Mouse (Mus musculus): ENCODE measurements around the gene Sec14l3. TPM values are rescaled to one million over a fixed set of nuclear protein-coding genes. Genes with fewer than 3 reads are reported as not detected.

Sec14l3 gene
- polyA plus RNA-seq, 1 experiment from 2014 or later: not detected

DNA sequence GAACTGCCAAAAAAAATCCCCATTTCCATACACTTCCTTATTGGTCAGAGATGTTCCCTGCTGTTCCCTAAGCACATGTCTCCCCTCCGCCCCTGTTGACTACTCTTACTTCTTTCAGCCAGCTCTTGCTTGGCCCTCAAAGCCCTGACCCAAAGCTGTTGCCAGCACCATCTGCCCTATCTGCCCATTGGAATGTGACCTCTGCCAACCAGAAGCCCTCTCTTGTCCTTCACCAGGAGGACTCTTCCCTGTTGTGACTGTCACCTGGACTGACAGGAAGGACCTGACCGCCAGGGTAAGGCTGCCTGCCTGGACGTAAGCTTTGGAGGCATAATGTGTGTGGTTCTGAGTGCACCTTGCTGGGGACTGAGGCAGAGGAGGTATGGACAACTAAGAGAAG is 57.0 kb downstream of the Sec14l3 start:
- peaks cover 19% of the 10 kb centered on the region for H3K4me1 ChIP-seq
- ATAC-seq (ENCODE audit: insufficient number of reproducible peaks, low FRiP score, low TSS enrichment, low read depth): no peak
- WGBS: 82% methylated on average over 3 of the region's 3 CpGs

DNA sequence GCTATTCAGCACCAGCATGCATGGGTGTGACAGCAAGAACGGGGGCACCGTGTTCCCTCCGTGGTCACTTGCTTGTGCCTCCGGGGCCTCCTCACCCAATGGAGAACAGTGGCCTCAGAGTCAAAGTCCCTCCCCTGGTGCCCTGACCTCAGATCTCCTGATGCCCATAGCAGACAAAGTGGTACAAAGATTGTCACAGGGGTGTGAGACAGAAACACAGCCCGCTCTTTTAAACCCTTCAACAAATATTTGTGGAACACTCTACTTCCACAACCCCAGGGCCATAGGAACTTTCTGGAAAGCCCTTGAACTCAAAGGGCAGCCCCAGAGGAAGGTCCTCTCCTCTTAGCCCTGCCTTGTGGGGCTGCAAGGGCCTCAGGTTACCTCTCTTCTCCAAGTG is 57.6 kb downstream of the Sec14l3 start:
- no peak overlapping the region for H3K4me3 ChIP-seq
- H3K9me3 ChIP-seq: no peaks in the 10 kb centered on the region
- peaks cover 19% of the 10 kb centered on the region for H3K4me1 ChIP-seq
- H3K36me3 ChIP-seq: no peaks in the 10 kb centered on the region
- peaks cover 13% of the 10 kb centered on the region; the same call in 1 of the 2 replicates for H3K27me3 ChIP-seq
- no peak overlapping the region for H3K27ac ChIP-seq
- no peak for ATAC-seq (ENCODE audit: insufficient number of reproducible peaks, low FRiP score, low TSS enrichment, low read depth)
- WGBS: 82% methylated on average over 5 of the region's 5 CpGs
- no peak overlapping the region for H3K9ac ChIP-seq
- H3K4me2 ChIP-seq: no peak overlapping the region

More for the DNA sequence above, 57.0 kb downstream of the Sec14l3 start:
- Histone ChIP-seq H3K4me3 (no peak overlapping the region), H3K27ac (no peak overlapping the region), H3K9ac (no peak overlapping the region), H3K4me2 (no peak overlapping the region), H3K9me3 (no peaks in the 10 kb centered on the region), H3K36me3 (no peaks in the 10 kb centered on the region), H3K27me3 (peaks cover 13% of the 10 kb centered on the region; the same call in 1 of the 2 replicates)

DNA sequence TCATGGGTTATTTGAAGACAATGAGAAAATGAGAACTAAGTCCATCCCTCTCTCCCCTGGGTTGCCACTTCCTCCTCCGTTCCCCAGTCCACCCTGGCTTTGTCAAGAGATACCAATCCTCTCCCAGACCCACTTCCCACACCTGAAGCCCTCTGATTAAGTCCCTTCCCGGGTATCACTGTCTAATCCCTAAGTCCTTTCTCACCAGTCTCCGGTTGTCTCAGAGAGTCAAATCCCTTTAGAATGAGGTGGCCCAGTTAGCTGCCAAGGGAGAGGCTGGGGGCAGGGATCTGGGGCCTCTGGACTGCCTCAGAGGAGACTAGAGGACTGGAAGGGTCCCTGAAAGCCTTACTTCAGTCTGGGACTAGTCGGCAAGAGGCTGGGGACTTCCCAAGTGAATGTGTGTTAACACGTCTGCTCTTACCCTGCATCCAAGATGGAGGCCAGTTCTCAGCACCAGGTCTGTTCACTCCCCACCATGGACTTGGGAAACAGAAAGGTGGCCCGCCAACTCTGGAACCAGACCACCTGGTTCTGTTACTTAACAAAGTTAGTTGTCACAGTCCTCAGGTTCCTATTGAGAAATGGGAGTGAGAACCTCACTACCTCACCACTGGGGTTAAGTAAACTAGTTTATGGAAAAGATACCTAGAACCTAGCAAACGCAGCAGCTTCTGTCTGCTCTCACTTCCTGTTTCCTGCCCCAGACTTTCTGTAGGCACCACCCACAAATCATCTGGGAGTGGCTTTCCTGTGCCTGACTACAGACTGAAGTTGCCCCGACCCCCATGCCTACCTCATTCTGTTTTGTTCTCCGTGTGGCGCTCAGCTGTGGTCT is 58.3 kb downstream of the Sec14l3 start, which contains the start of gene Sec14l2:
Gene Sec14l2, minus strand, starts transcription at position 674 of the 838 bp plus-strand sequence.
- Histone ChIP-seq H3K9ac (no peak within 1 kb of the TSS), H3K4me3 (no peak within 1 kb of the TSS), H3K27me3 (peaks cover 10% of the 10 kb centered on the region; the same call in 1 of the 2 replicates), H3K27ac (no peak within 1 kb of the TSS), H3K9me3 (no peaks in the 10 kb centered on the region), H3K4me2 (no peak within 1 kb of the TSS), H3K4me1 (peaks cover 12% of the 10 kb centered on the region), H3K36me3 (no peaks in the 10 kb centered on the region)
- 70% methylated on average over 10 of the region's 10 CpGs for WGBS
- ATAC-seq (ENCODE audit: insufficient number of reproducible peaks, low FRiP score, low TSS enrichment, low read depth): no peak

DNA sequence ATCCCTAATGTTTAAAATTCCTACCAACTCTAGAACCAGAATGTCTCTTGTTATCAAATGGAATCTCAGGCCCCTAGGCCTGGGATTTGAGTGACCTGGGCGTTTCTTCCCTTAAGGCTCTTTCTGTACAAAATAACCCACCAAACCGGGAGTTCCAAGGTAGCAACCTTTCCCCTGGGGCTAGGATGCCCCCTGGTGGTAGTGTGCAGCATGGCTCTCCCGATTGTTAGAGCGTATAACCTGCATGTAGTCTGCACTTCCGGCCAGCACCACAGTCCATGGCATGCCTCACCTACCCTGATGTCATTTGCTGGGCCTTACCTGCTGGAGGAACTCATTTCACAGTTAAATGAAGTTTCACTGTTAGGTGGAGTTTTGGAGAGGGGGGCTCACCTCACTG is 59.3 kb downstream of the Sec14l3 start:
- Histone ChIP-seq H3K9ac (no peak overlapping the region), H3K27me3 (peaks cover 10% of the 10 kb centered on the region; the same call in 1 of the 2 replicates), H3K4me3 (no peak overlapping the region), H3K9me3 (no peaks in the 10 kb centered on the region), H3K4me2 (no peak overlapping the region), H3K36me3 (no peaks in the 10 kb centered on the region), H3K27ac (no peak overlapping the region), H3K4me1 (peaks cover 3% of the 10 kb centered on the region; the same call in 1 of the 2 replicates)
- 59% methylated on average over 5 of the region's 5 CpGs for WGBS
- no peak for ATAC-seq (ENCODE audit: insufficient number of reproducible peaks, low FRiP score, low TSS enrichment, low read depth)

DNA sequence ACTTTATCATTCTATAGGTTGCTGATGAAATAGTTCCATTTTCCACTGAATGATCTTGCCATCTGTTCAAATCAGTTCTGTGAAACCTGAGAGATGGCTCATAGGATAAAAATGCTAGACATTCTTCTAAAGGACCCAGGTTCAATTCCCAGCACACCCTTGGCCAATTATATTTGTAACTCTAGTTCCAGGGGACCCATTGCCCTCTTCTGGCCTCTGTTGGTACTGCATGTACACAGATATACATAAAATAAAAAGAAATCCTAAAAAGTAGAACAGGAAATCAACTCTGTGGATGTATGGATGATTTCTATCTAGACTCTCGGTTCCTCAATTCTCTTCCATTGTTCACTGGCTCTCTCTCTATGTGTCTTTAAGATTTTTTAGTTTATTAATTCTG is 62.4 kb downstream of the Sec14l3 start:
- WGBS: 87% methylated on average over 1 of the region's 1 CpGs
- H3K27me3 ChIP-seq: no peaks in the 10 kb centered on the region
- H3K4me2 ChIP-seq: no peak overlapping the region
- H3K4me1 ChIP-seq: no peaks in the 10 kb centered on the region
- H3K9ac ChIP-seq: no peak overlapping the region
- H3K4me3 ChIP-seq: no peak overlapping the region
- no peak for ATAC-seq (ENCODE audit: insufficient number of reproducible peaks, low FRiP score, low TSS enrichment, low read depth)
- no peaks in the 10 kb centered on the region for H3K36me3 ChIP-seq
- H3K9me3 ChIP-seq: no peaks in the 10 kb centered on the region
- H3K27ac ChIP-seq: no peak overlapping the region

Other genes starting within 250 kb of the Sec14l3 start
- 0.77 and 0.78 TPM in 2 replicates for gene Osbp2, start 200.9 kb upstream of the Sec14l3 start, polyA plus RNA-seq (2015; fragmentation: Nextera tagmentation; extraction: Ambion mirVana)
- gene 4921536K21Rik, start 169.7 kb upstream of the Sec14l3 start, polyA plus RNA-seq (2015; fragmentation: Nextera tagmentation; extraction: Ambion mirVana): 0.09 and 0.23 TPM in 2 replicates
- 7.6 and 9.0 TPM in 2 replicates for gene Dusp18, start 169.6 kb upstream of the Sec14l3 start, polyA plus RNA-seq (2015; fragmentation: Nextera tagmentation; extraction: Ambion mirVana)
- gene Slc35e4, start 150.2 kb upstream of the Sec14l3 start, polyA plus RNA-seq (2015; fragmentation: Nextera tagmentation; extraction: Ambion mirVana): 6.7 and 9.2 TPM in 2 replicates
- gene Tcn2, start 132.7 kb upstream of the Sec14l3 start, polyA plus RNA-seq (2015; fragmentation: Nextera tagmentation; extraction: Ambion mirVana): 49.4 and 56.2 TPM in 2 replicates
- 76.6 and 77.4 TPM in 2 replicates for gene Pes1, start 100.9 kb upstream of the Sec14l3 start, polyA plus RNA-seq (2015; fragmentation: Nextera tagmentation; extraction: Ambion mirVana)
- 0.15 TPM in 1 of 2 replicates, not detected in the other for gene 4930556J24Rik, start 88.1 kb upstream of the Sec14l3 start, polyA plus RNA-seq (2015; fragmentation: Nextera tagmentation; extraction: Ambion mirVana)
- 2.6 and 3.0 TPM in 2 replicates for gene Gal3st1, start 81.2 kb upstream of the Sec14l3 start, polyA plus RNA-seq (2015; fragmentation: Nextera tagmentation; extraction: Ambion mirVana)
- 0.67 and 1.1 TPM in 2 replicates for gene Sec14l4, start 33.4 kb upstream of the Sec14l3 start, polyA plus RNA-seq (2015; fragmentation: Nextera tagmentation; extraction: Ambion mirVana)
- 5.5 and 6.1 TPM in 2 replicates for gene Mtfp1, start 30.6 kb downstream of the Sec14l3 start, polyA plus RNA-seq (2015; fragmentation: Nextera tagmentation; extraction: Ambion mirVana)
- gene Sec14l2, start 58.6 kb downstream of the Sec14l3 start, polyA plus RNA-seq (2015; fragmentation: Nextera tagmentation; extraction: Ambion mirVana): 1.9 and 2.0 TPM in 2 replicates
- gene Rnf215, start 70.4 kb downstream of the Sec14l3 start, polyA plus RNA-seq (2015; fragmentation: Nextera tagmentation; extraction: Ambion mirVana): 30.8 and 35.5 TPM in 2 replicates
- gene Ccdc157, start 95.5 kb downstream of the Sec14l3 start, polyA plus RNA-seq (2015; fragmentation: Nextera tagmentation; extraction: Ambion mirVana): 10.9 and 12.3 TPM in 2 replicates
- 44.9 and 45.2 TPM in 2 replicates for gene Sf3a1, start 95.5 kb downstream of the Sec14l3 start, polyA plus RNA-seq (2015; fragmentation: Nextera tagmentation; extraction: Ambion mirVana)
- gene Tbc1d10a, start 121.9 kb downstream of the Sec14l3 start, polyA plus RNA-seq (2015; fragmentation: Nextera tagmentation; extraction: Ambion mirVana): 58.7 and 61.9 TPM in 2 replicates
- 15.2 and 20.6 TPM in 2 replicates for gene Castor1, start 153.4 kb downstream of the Sec14l3 start, polyA plus RNA-seq (2015; fragmentation: Nextera tagmentation; extraction: Ambion mirVana)
- gene Osm, start 171.6 kb downstream of the Sec14l3 start, polyA plus RNA-seq (2015; fragmentation: Nextera tagmentation; extraction: Ambion mirVana): 0.12 and 0.23 TPM in 2 replicates
- gene Lif, start 192.7 kb downstream of the Sec14l3 start, polyA plus RNA-seq (2015; fragmentation: Nextera tagmentation; extraction: Ambion mirVana): 0.49 and 0.53 TPM in 2 replicates